Mouse (Mus musculus): ENCODE measurements around the gene Ptgfrn.
A peak's percentile ranks its signal among the peaks of the same experiment; 100 is the strongest.

Gene Ptgfrn

GRCm38 (mm10) chr3:101080925-101081324, 29.2 kb downstream of the Ptgfrn start:
- DNase-seq (ENCODE audit: low spot score in 2 of 2) = no peak

GRCm38 (mm10) chr3:101078344-101078743, 31.7 kb downstream of the Ptgfrn start:
- DNase-seq (ENCODE audit: low spot score in 2 of 2) = peak; percentile 71

- no peak for DNase-seq (ENCODE audit: low spot score in 2 of 2)
Observed at GRCm38 (mm10) chr3:101077710-101078100, 32.4 kb downstream of the Ptgfrn start.

- DNase-seq (ENCODE audit: low spot score in 2 of 2) = no peak
Observed at GRCm38 (mm10) chr3:101076966-101077709, 32.9 kb downstream of the Ptgfrn start.

GRCm38 (mm10) chr3:101075866-101076265, 34.2 kb downstream of the Ptgfrn start:
- DNase-seq (ENCODE audit: low spot score in 2 of 2) = no peak

GRCm38 (mm10) chr3:101073384-101073783, 36.7 kb downstream of the Ptgfrn start:
- DNase-seq (ENCODE audit: low spot score in 2 of 2) = no peak

GRCm38 (mm10) chr3:101072506-101073215, 37.4 kb downstream of the Ptgfrn start:
- no peak for DNase-seq (ENCODE audit: low spot score in 2 of 2)

GRCm38 (mm10) chr3:101071576-101071975, 38.5 kb downstream of the Ptgfrn start:
- DNase-seq (ENCODE audit: low spot score in 2 of 2) = no peak

- no peak for DNase-seq (ENCODE audit: low spot score in 2 of 2)
Observed at GRCm38 (mm10) chr3:101070796-101071235, 39.3 kb downstream of the Ptgfrn start.

- DNase-seq (ENCODE audit: low spot score in 2 of 2) = peak in 1 of 2 experiments; percentile 54
Observed at GRCm38 (mm10) chr3:101070230-101070795, 39.8 kb downstream of the Ptgfrn start.

GRCm38 (mm10) chr3:101068701-101069100, 41.4 kb downstream of the Ptgfrn start:
- no peak for DNase-seq (ENCODE audit: low spot score in 2 of 2)

- DNase-seq (ENCODE audit: low spot score in 2 of 2) = no peak
Observed at GRCm38 (mm10) chr3:101066175-101066574, 43.9 kb downstream of the Ptgfrn start.

GRCm38 (mm10) chr3:101061865-101062585, 48.1 kb downstream of the Ptgfrn start:
- no peak for DNase-seq (ENCODE audit: low spot score in 2 of 2)

- DNase-seq (ENCODE audit: low spot score in 2 of 2) = no peak
Observed at GRCm38 (mm10) chr3:101059214-101059613, 50.9 kb downstream of the Ptgfrn start.

GRCm38 (mm10) chr3:101058203-101058602, 51.9 kb downstream of the Ptgfrn start:
- DNase-seq (ENCODE audit: low spot score in 2 of 2) = no peak

- DNase-seq (ENCODE audit: low spot score in 2 of 2) = no peak
Observed at GRCm38 (mm10) chr3:101055216-101055615, 54.9 kb downstream of the Ptgfrn start.

GRCm38 (mm10) chr3:101051601-101052000, 58.5 kb downstream of the Ptgfrn start:
- DNase-seq (ENCODE audit: low spot score in 2 of 2) = no peak

GRCm38 (mm10) chr3:101049997-101050396, 60.1 kb downstream of the Ptgfrn start:
- no peak for DNase-seq (ENCODE audit: low spot score in 2 of 2)

GRCm38 (mm10) chr3:101048781-101049180, 61.3 kb downstream of the Ptgfrn start:
- DNase-seq (ENCODE audit: low spot score in 2 of 2) = no peak

- DNase-seq (ENCODE audit: low spot score in 2 of 2) = peak; percentile 52 to 74
Observed at GRCm38 (mm10) chr3:101047586-101048275, 62.3 kb downstream of the Ptgfrn start.

- DNase-seq (ENCODE audit: low spot score in 2 of 2) = peak in 1 of 2 experiments; percentile 46
Observed at GRCm38 (mm10) chr3:101045431-101045830, 64.6 kb downstream of the Ptgfrn start.
